Mouse (Mus musculus) adrenal gland (tissue): ENCODE data around the gene Ctnnal1.
"Not testable (repeated sequence)": the region's sequence is repeated elsewhere in the genome, so short reads cannot be mapped to it uniquely, and the experiment has no call there.

Source experiments
- intact Hi-C: fragments of 180-260 bp; cut with DNase I; formaldehyde crosslinking; loops from one replicate; pipeline ENCODE4 v1.15.1; 2025
- long read RNA-seq, 2 experiments: library from polyadenylated mRNA; unstranded; transcript quantifications; one replicate each; pipeline ENCODE4 v2.0.0; 2020; ENCODE audit warnings: borderline replicate concordance in 1 of 2; ENCODE audit not compliant: insufficient replicate concordance in 1 of 2

Gene Ctnnal1
- long read RNA-seq, experiment 1, partial matches to known transcripts, result 2 of 7 reads
- long read RNA-seq, experiment 1, other reads (novel, unspliced or antisense), result 1 of 7 reads
- long read RNA-seq, experiment 2, partial matches to known transcripts, result 3 of 6 reads
- long read RNA-seq, experiment 2, other reads (novel, unspliced or antisense), result 0 of 6 reads

- intact Hi-C loops, result no loop called here
Observed at GRCm38 (mm10) chr4:56865003-56865511, at the start of gene Ctnnal1. Gene Ctnnal1, minus strand, starts transcription at chr4:56865188.

GRCm38 (mm10) chr4:56914761-56915160 is 49.8 kb upstream of the Ctnnal1 start:
- intact Hi-C loops, result no loop called here

- intact Hi-C loops, result no loop called here
Observed at GRCm38 (mm10) chr4:56914338-56914737, 49.4 kb upstream of the Ctnnal1 start.

- intact Hi-C loops, result no loop called here
Observed at GRCm38 (mm10) chr4:56912382-56913001, 47.5 kb upstream of the Ctnnal1 start.

GRCm38 (mm10) chr4:56909568-56909967 is 44.6 kb upstream of the Ctnnal1 start:
- intact Hi-C loops, result no loop called here

- intact Hi-C loops, result no loop called here
Observed at GRCm38 (mm10) chr4:56907671-56908070, 42.7 kb upstream of the Ctnnal1 start.

GRCm38 (mm10) chr4:56906926-56907325 is 41.9 kb upstream of the Ctnnal1 start:
- intact Hi-C loops, result no loop called here

- intact Hi-C loops, result no loop called here
Observed at GRCm38 (mm10) chr4:56905507-56905906, 40.5 kb upstream of the Ctnnal1 start.

- intact Hi-C loops, result no loop called here
Observed at GRCm38 (mm10) chr4:56901671-56902070, 36.7 kb upstream of the Ctnnal1 start.

- intact Hi-C loops, result no loop called here
Observed at GRCm38 (mm10) chr4:56899216-56899615, 34.2 kb upstream of the Ctnnal1 start.

- intact Hi-C loops, result no loop called here
Observed at GRCm38 (mm10) chr4:56897511-56897910, 32.5 kb upstream of the Ctnnal1 start.

- intact Hi-C loops, result no loop called here
Observed at GRCm38 (mm10) chr4:56894196-56894595, 29.2 kb upstream of the Ctnnal1 start.

- intact Hi-C loops, result no loop called here
Observed at GRCm38 (mm10) chr4:56892501-56893115, 27.6 kb upstream of the Ctnnal1 start.

- intact Hi-C loops, result no loop called here
Observed at GRCm38 (mm10) chr4:56888483-56888882, 23.5 kb upstream of the Ctnnal1 start.

- intact Hi-C loops, result no loop called here
Observed at GRCm38 (mm10) chr4:56886286-56886979, 21.4 kb upstream of the Ctnnal1 start.

GRCm38 (mm10) chr4:56880036-56880703 is 15.2 kb upstream of the Ctnnal1 start:
- intact Hi-C loops, result no loop called here

GRCm38 (mm10) chr4:56878971-56879370 is 14.0 kb upstream of the Ctnnal1 start:
- intact Hi-C loops, result no loop called here

- intact Hi-C loops, result not testable (repeated sequence)
Observed at GRCm38 (mm10) chr4:56870541-56870940, 5.6 kb upstream of the Ctnnal1 start.

GRCm38 (mm10) chr4:56867761-56868160 is 2.8 kb upstream of the Ctnnal1 start:
- intact Hi-C loops, result no loop called here

GRCm38 (mm10) chr4:56865971-56866370 is 983 bp upstream of the Ctnnal1 start:
- intact Hi-C loops, result no loop called here

GRCm38 (mm10) chr4:56864417-56865001 is 479 bp downstream of the Ctnnal1 start:
- intact Hi-C loops, result no loop called here
